Mouse (Mus musculus) adrenal gland, adult (tissue): Measurements from ENCODE around the gene Mrpl20.

Experiments
- DNase-seq, 2 experiments: peaks; one replicate each; pipeline ENCODE4 v3.0.0; 2022 to 2023; ENCODE audit warnings: low spot score in 1 of 2; ENCODE audit not compliant: inconsistent age in 2 of 2

Mrpl20 gene

GRCm38 (mm10) chr4:155802741-155803339 lies at the start of gene Mrpl20:
Mrpl20 (plus strand) TSS chr4:155802878.
- peak in 1 of 2 experiments; percentile 54 for DNase-seq

- DNase-seq: peak in 1 of 2 experiments; percentile 16
Observed at GRCm38 (mm10) chr4:155757011-155757410, 45.7 kb upstream of the Mrpl20 start.

- peak in 1 of 2 experiments; percentile 65 for DNase-seq
Observed at GRCm38 (mm10) chr4:155759862-155760612, 42.6 kb upstream of the Mrpl20 start.

GRCm38 (mm10) chr4:155760613-155761355 lies 41.9 kb upstream of the Mrpl20 start, which contains the start of gene Atad3a:
Atad3a (minus strand) TSS chr4:155761093.
- peak; percentile 98 to 99 for DNase-seq

- peak in 1 of 2 experiments; percentile 74 for DNase-seq
Observed at GRCm38 (mm10) chr4:155761356-155762099, 41.1 kb upstream of the Mrpl20 start.

GRCm38 (mm10) chr4:155762357-155762756 lies 40.3 kb upstream of the Mrpl20 start:
- peak; percentile 50 to 77 for DNase-seq

GRCm38 (mm10) chr4:155769496-155769879 lies 33.2 kb upstream of the Mrpl20 start:
- peak in 1 of 2 experiments; percentile 71 for DNase-seq

- peak; percentile 92 to 97 for DNase-seq
Observed at GRCm38 (mm10) chr4:155769880-155770512, 32.7 kb upstream of the Mrpl20 start.

GRCm38 (mm10) chr4:155770626-155771025 lies 32.1 kb upstream of the Mrpl20 start:
- no peak for DNase-seq

- no peak for DNase-seq
Observed at GRCm38 (mm10) chr4:155771706-155772105, 31.0 kb upstream of the Mrpl20 start.

- DNase-seq: no peak
Observed at GRCm38 (mm10) chr4:155772786-155773185, 29.9 kb upstream of the Mrpl20 start.

- DNase-seq: no peak
Observed at GRCm38 (mm10) chr4:155773335-155774078, 29.2 kb upstream of the Mrpl20 start.

GRCm38 (mm10) chr4:155774280-155774754 lies 28.4 kb upstream of the Mrpl20 start, which contains the start of gene Vwa1:
Vwa1 (minus strand) TSS chr4:155774698.
- DNase-seq: peak; percentile 91 to 96

GRCm38 (mm10) chr4:155774971-155775740 lies 27.5 kb upstream of the Mrpl20 start:
- peak; percentile 71 to 74 for DNase-seq

- peak; percentile 53 to 73 for DNase-seq
Observed at GRCm38 (mm10) chr4:155775855-155776254, 26.8 kb upstream of the Mrpl20 start.

GRCm38 (mm10) chr4:155776704-155777335 lies 25.9 kb upstream of the Mrpl20 start:
- peak; percentile 44 to 53 for DNase-seq

- peak in 1 of 2 experiments; percentile 45 for DNase-seq
Observed at GRCm38 (mm10) chr4:155777816-155778215, 24.9 kb upstream of the Mrpl20 start.

- DNase-seq: no peak
Observed at GRCm38 (mm10) chr4:155779498-155779897, 23.2 kb upstream of the Mrpl20 start.
